Mouse (Mus musculus) Muller cell, postnatal 12 days (primary cell): Measurements from ENCODE around the gene Cnpy3.

ENCODE experiments used
- DNase-seq: peaks from one replicate; pipeline ENCODE4 v3.0.0-alpha.2; 2015; ENCODE audit errors: inconsistent ontology term

Cnpy3 gene

DNA sequence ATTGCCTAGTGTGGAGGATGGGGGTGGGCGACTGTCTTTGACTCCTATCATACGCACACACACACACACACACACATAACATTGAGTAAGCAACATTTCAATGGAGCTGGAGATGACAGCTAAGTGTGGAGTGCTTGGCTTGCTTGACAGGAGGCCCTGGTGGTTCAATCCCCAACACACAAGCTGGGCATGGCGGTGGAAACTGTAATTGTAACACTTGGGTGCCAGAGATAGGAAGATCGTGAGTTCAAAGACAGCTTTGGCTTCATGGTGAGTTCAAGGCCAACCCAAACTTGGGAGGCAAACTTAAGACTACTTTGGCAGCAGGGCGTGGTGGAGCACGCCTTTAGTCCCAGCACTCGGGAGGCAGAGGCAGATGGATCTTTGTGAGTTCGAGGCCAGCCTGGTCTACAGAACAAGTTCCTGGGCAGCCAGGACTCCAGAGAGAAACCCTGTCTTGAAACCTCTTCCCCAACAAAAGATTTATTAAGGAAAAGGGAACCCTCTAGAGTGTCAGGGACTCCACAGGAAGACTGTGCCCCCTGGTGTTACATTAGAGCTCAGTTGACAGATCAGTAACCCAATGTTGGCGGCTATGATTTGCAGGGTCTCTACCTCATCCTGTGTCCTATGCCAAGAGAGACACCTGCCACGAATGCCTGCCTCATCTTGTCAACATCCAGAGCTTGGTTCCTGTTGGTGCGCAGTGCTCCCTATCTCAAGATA, 37.1 kb downstream of the Cnpy3 start:
- no peak for DNase-seq

GRCm38 (mm10) chr17:46713849-46714248, 38.2 kb downstream of the Cnpy3 start:
- no peak for DNase-seq

- no peak for DNase-seq
Observed at GRCm38 (mm10) chr17:46712442-46712841, 39.6 kb downstream of the Cnpy3 start.

DNA sequence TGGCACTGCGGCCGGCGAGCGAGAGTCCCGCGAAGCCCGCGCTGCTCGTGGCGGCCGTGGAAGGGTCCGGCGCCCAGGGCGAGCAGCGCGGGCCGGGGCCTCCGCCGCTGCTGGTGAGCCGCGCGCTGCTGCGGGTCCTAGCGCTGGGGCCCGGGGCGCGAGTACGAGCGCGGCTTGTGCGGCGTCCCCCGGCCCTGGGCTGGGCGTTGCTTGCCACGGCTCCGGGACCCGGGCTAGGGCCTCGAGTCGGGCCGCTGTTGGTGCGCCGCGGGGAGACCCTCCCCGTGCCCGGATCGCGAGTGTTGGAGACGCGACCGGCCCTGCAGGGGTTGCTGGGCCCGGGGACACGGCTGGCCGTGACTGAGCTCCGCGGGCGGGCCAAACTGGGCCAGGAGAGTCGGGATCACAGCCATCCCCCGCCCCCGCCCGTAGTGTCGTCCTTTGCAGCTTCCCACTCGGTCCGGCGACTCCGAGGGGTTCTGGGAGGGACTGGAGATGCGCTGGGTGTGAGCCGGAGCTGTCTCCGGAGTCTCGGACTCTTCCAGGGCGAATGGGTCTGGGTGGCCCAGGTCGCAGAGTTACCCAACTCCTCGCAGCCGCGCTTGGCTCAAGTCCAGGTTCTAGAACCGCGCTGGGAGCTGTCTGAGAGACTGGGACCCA, 40.3 kb downstream of the Cnpy3 start:
- peak; percentile 67 for DNase-seq

- DNase-seq = peak; percentile 94
Observed at GRCm38 (mm10) chr17:46710959-46711597, 40.9 kb downstream of the Cnpy3 start, which contains the start of gene Pex6. Gene Pex6 (plus strand): TSS chr17:46711463.

- no peak for DNase-seq
Observed at GRCm38 (mm10) chr17:46706375-46707089, 45.5 kb downstream of the Cnpy3 start.

- DNase-seq = peak; percentile 99
Observed at GRCm38 (mm10) chr17:46704887-46705835, 46.9 kb downstream of the Cnpy3 start, which contains the start of gene Ppp2r5d. Gene Ppp2r5d (minus strand): TSS chr17:46705111.

DNA sequence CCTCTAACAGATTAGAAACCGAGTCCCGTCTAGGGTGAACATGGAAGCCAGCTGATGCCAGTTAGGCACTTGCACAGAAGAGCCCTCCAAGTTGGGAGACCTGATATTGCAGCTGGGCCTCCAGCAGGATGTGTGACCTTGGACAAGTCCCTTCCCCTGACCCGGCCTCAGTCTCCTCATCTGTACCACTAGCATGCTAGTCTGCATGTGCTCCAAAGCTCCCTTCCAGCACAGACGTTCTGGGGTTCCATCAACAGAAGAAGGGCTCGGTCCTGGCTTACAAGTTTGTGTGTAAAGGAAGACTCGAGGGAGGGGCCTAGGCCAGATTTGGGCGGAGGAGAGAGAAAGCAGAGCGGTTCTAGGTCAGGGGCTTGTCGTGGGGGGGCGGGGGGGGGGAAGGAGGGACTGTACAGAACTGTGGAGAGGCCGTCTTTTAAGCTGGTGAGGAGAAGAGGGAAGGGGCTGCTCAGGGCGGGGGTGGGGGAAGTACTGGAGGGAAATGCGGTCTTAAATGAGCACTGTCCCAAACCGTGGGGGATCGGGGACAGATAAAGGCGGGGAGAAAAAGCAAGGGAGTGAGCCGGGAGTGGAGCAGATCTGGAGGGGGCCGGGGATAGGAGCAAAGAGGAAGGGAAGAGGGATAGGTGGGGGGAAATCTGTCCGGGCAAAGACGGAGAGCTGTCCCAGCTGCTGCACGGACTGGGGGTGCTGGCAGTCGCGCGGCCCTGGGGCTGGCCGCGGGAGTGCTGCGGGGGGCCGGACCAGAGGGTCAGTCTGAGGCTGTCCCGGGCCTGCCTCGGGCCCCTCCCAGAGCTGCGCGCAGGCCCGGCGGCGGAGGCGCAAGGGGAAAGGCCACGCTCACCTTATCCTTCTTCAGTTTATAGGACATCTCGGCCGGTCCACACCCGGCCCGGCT, 47.8 kb downstream of the Cnpy3 start:
- DNase-seq = peak; percentile 14

GRCm38 (mm10) chr17:46702506-46702905, 49.5 kb downstream of the Cnpy3 start:
- DNase-seq = no peak

DNA sequence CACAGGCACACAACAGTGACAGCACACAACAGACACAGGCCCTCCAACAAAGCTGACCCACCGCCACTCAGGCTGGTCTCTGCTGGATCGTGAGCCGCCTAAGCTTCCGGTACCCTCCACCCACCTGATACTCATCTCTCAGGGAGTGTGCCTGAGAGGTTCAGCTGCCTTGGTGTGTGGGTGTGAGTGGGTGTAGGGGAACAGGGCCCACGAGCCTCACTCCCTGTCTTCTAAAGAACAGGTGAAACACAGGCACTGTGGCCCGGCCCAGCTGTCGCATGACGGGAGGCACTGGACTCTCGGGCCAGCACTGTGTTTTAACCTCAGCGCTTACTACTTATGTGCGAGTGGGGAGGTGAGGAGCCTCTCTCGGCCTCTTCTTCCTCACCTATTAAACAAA, 49.9 kb downstream of the Cnpy3 start:
- DNase-seq = no peak

- DNase-seq = no peak
Observed at GRCm38 (mm10) chr17:46701489-46701888, 50.5 kb downstream of the Cnpy3 start.

DNA sequence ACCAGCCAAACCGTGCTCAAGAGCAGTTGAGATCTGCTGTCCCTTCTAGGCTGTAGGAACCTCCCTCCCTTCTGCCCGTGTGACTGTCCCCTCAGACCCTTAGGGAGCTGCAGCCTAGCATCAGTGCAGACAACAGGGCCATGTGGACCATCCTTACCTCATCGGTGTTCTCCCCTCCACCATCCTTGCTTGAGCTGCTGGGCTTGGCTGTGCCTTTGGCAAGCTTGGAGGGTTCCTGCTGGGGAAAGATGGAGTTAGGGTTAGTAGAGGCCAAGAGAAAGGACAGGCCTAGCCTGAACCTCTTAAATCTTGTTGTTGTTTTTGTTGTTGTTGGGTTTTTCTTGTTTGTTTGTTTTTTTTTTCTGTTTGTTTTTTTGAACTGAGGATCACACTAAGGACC, 52.1 kb downstream of the Cnpy3 start:
- DNase-seq = no peak

- DNase-seq = no peak
Observed at GRCm38 (mm10) chr17:46699245-46699644, 52.8 kb downstream of the Cnpy3 start.

DNA sequence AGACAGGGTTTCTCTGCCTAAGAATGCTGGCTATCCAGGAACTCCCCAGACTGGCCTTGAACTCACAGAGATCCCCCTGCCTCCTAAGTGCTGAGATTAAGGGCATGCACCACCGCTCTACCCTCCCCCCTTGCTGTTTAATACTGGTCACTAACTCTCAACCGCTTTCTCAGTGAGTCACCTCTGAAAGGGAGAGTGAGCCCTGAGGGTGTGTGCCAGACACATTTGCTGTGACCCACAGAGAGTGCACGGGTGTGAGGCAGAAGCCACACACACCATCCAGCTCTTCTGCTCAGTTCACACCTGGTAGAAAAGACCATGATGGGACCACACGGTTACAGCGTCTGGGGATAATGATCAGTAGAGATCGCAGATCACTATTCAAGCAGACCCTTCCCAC, 53.5 kb downstream of the Cnpy3 start:
- DNase-seq = peak; percentile 45

DNA sequence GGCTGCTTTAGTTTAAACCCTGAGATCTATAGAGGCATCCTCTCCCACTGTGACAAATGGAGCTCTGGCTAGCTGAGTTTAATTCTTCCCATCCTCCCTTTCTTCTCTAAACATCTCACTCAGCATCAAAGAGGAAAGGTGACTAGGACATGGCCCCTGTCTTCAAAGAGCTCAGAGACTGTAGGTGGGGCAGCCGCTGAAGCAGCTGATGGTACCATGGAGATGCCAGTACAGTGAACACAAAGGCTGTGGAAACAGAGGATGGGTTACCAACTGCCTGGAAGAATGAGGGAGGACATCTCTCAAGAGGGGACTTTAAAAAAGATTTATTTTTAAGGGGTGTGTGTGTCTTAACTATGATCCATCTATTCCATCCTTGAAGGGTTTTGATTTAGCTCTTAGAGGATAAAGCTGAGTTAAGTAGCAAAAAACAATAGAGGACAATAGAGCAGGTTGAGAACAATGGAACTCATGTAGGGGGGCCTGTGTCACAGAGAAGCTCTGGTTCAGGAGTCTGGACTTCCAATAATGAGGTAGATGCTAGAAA, 57.4 kb downstream of the Cnpy3 start:
- no peak for DNase-seq

GRCm38 (mm10) chr17:46691390-46691789, 60.6 kb downstream of the Cnpy3 start:
- DNase-seq = no peak

DNA sequence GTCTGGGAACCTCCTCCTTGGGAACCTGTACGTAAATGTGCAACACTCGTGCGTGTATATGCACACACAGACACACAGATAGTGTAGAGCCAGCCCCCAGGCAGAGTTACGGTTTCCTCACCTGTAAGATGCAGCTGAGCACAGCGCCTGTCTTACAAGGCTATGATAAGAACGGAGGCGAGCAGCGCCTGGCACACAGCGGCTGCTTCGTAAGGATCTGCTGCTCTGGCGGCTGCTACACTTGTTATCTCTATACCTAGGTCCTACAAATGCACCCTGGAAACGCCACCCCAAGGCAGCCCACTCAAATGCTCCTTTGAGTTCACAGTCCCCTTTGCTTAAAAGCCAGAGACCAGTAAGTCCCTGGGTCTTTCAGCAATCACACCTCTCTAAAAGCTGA, 61.3 kb downstream of the Cnpy3 start:
- DNase-seq = no peak

- no peak for DNase-seq
Observed at GRCm38 (mm10) chr17:46685913-46686312, 66.1 kb downstream of the Cnpy3 start.
